Mouse (Mus musculus) cerebellum, adult (tissue): Measurements from ENCODE around the gene Ivl.

Source experiments
- ATAC-seq: cut with Nextera tagmentation; 2 replicates; pipeline ENCODE4 v1.9.2; 2017; ENCODE audit warnings: mild to moderate bottlenecking, moderate library complexity, mixed read lengths; ENCODE audit not compliant: insufficient number of reproducible peaks, low FRiP score, low TSS enrichment

The Ivl gene

DNA sequence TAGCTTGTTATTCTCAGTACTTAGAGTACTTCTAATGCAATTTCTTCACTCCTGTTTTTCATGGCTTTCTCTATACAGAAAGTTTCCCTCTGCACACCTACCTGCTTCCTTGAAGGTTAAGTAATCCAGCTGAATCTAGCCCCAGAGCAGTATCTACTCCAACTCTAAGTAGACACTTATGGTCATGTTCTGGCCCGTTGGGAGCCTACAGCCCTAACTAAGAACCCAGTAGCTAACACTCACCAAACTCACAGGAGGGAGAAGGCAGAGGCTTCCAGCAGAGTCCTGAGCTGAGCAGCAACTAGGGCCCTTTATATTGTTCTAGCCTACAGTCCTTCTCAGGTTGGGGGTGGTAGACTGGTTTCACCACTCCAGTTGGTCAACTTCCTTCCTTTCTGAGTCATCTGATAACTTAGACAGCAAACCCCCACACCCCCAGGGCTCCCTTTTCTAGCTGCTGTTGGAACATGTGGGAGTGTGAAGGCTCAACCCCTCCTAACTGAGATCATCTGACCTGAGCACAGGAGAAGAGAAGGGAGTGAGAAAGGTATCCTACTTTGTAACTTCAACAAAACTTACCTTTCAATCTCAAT is at the start of gene Ivl:
Gene Ivl (minus strand): TSS at position 287 of the 593 bp plus-strand sequence.
- ATAC-seq, result no peak

DNA sequence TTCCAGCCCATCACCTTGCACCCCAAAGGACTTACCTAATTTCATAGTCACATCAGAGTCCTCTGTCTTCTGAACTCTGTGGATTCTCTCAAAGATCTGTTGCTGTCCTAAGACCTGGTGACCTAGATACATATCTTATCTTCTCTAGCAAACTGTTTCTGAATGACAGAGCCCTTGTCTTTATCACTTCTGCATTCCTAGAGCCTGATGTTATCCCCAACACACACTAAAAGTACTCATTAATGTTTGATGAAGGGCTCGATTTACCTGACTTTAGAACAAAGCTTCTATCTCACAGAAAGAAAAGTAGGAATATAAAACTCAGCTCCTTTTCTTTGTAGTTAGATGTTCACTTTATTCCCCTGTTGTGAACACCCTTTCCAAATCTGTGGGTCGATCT is 48.0 kb upstream of the Ivl start, which contains the start of gene Lce6a:
Gene Lce6a (minus strand): TSS at position 101 of the 400 bp plus-strand sequence.
- ATAC-seq, result no peak

DNA sequence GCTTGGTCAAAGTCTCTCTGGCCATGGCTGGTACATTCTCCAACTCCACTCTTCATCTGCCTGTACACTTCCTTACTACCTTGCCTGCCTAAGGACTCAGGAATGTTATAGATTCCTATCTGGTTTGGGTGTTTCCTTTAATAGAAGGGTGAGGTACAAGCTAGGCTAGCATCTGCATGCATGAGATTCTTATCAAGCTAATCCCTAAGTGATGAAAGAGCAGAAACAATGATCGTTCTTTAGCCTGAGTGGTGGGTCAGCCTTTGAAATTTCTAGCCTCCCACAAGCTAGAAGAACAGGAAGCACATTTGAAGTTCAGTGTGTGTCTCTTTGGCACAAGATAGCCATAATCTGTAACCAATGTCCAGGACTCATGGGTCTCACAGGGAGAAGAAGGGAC is 36.3 kb upstream of the Ivl start:
- no peak for ATAC-seq

DNA sequence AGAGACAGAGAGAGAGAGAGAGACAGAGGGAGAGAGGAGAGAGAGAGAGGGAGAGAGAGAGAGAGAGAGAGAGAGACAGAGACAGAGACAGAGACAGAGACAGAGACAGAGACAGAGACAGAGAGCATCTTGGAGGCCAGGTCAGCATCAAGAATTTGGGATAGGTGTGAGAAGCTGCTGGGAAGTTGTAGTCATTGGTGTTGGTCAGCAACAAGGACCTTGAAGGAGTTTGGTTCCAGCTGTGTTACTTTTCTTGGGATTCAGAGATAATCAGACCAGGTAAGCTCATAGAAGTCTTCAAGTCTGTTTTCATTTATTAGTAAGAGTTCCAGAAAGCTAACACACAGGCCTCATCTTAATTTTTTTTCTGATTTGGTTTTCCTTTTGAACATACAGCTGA is 33.9 kb upstream of the Ivl start, which contains the start of gene 2210017I01Rik:
Gene 2210017I01Rik (minus strand): TSS at position 101 of the 400 bp plus-strand sequence.
- ATAC-seq, result no peak

DNA sequence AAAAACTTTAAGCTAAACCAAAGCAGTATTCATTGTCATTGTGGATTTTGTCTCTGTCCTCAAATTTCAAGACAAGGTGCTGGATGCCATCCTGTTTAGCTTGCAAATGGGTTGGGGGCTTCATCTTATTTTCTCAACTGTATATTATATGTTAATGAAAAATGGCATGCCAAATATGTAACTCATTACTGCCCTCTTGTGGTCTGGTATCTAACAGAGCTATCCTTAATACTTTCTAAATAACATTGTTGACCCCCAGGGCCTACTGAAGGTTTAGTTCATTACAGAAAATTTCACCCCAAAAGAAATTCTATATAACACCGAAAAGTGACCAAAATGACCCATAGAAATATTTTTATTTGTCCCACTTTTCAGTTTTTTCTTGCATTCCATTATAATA is 28.6 kb upstream of the Ivl start:
- no peak for ATAC-seq

DNA sequence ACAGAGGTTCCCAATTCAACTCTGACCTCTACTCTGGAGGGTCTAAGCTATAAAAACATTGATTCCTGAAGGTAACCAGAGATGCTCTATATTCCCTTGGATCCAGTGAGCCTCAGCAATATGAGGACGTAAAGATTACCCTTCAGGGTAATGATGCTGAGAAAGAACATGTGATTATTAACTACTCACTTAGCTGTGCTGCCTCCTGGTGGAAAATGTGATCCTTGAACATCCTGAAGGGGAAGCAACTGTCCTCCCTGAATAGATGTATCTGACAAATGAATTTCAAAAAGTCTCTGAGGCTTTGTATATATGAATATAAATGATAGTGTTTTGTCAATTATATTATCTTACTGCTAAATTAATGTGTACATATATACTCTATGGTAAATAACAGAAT is 26.9 kb upstream of the Ivl start:
- no peak for ATAC-seq

DNA sequence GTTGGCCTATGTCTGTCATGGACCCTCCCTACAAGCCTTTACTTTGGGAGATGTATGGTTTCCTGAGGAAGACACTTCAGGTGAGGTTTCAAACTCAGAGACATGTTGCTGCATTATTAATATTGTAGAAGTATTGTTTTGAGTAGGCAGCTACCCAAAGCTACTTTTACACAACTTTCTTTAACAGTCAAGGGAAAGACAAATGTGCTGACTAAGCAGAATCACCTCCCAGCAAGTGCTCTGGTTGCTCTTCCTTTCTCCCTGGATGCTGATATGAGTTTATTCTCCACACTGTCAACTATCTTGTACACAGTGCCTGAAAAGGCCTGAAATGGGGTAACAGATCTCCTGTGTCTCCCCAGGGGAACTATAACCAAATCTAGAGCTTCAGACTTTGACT is 26.4 kb upstream of the Ivl start:
- no peak for ATAC-seq

DNA sequence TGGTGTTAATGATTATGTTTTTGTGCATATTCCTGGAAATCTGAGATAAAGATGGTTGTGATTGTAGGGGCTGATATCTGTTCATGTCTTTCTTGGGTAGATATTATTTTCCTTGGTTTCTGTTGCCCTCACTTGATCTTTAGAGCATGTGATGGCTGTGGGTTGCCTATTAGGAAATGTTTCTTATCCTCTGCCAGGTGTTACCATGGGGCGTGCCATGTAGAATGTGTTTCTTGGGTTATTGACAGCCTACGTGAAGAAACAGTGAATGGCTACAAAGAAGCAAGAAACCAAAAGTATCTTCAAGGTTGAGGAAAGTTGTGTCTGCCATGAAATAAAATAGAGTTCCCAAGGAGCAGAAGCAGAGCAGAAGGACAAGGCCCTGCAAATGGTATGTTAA is 24.9 kb upstream of the Ivl start:
- ATAC-seq, result no peak

DNA sequence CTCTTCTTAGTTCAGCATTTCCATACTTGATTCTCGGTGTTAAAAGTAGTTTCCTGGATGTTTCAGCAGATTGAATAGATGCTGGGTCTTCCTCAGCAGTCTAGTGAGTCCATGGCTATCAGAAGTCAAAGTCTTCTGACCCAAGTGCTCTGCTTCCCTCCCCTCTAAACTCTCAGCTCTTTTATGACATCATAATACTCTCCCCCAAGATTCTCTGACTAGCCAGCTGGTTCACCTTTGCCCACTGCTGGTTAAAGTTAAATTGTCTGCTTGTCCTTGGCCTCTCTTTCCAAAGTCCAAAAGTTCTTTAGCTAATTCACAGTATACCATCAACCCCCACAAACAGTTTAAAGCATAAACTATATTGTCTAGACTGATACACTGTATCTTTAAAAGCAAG is 15.3 kb upstream of the Ivl start, which contains the start of gene Smcp:
Gene Smcp (minus strand): TSS at position 140 of the 400 bp plus-strand sequence.
- no peak for ATAC-seq

DNA sequence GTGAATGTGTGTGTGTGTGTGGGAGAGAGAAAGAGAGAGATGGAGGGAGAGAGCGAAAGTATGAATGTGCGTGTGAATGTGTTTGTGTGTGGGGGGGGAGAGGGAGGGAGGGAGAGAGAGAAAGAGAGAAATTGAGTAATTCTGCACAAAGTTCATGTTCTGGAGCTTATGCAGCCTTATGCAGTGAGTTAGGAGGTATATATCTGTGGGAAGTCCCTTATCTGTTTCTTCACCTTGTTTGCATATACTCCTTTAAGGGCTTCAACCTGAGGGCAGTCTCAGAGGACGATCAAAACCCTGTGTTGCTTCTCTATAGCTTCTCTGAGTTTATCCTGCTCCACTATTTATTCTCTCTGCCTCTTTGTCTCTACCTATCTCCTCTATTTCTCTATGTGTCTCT is 13.7 kb upstream of the Ivl start:
- no peak for ATAC-seq

DNA sequence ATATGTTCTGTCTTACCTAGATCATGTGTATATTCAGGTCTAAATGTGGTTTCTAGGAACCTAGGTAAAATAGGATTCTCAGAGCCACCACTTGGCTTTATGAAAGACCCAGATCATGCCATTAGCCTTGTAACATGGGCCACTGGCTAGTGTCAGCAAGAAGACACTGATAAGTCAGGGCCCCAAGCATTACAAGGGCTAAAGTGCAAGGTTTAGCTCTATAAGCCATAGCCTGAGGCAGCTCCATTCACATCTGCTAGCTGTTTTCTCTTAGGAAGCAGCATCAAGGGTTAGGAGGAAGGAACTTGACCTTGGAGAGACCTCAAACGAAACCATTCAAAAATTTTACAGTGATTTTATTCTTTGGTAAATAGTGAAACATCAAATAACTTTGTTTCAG is 11.5 kb upstream of the Ivl start:
- ATAC-seq, result no peak

DNA sequence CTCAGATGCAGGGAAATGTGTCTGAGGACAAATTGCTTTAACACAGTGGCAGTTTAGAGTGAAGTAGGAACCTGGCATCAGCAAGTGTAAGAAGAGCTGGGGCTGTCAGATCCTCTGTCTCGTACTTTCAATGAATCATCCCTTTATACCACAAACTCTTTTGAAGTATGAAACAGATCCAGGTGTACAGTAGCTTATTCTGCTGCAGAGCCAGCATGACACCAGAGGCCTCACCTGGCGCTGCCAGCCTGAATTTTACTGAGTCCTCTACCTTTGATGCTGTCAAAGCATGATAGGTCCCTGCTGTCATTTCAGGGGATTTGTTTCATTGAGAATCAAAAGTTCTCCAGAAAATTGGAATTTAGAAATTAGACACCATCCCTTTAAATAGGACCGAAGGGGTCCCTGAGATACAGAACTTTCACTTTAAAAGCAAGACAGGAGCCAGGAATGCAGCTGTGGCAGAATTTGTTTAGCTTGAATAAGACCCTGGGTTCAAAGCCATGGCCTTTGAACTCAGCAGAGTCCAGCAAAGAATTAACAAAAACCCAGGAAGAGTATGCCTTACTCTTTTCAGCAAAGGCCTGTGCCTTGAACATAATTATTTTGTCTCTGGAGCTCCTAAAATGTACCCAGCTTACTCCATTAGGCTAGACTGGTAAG is 9.8 kb upstream of the Ivl start:
- ATAC-seq, result no peak

DNA sequence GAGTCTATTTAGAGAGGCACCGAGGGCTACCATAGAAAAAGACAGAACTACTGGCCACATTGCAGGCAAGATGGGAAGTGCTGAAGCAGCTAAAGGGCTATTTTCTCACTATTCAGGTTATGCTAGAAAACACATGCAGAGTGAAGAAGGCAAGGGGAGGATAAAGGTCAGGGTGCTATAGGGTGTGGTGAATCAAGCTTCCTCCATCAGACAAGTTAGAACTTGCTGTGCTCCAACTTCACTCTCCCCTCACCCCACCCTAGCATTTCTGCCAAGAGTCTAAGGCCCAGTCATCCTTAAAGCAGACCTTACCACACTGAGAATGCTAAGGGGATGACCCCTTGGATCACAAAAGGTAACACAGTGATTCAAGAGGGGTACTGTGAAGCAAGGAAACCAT is 6.0 kb upstream of the Ivl start:
- ATAC-seq, result no peak

DNA sequence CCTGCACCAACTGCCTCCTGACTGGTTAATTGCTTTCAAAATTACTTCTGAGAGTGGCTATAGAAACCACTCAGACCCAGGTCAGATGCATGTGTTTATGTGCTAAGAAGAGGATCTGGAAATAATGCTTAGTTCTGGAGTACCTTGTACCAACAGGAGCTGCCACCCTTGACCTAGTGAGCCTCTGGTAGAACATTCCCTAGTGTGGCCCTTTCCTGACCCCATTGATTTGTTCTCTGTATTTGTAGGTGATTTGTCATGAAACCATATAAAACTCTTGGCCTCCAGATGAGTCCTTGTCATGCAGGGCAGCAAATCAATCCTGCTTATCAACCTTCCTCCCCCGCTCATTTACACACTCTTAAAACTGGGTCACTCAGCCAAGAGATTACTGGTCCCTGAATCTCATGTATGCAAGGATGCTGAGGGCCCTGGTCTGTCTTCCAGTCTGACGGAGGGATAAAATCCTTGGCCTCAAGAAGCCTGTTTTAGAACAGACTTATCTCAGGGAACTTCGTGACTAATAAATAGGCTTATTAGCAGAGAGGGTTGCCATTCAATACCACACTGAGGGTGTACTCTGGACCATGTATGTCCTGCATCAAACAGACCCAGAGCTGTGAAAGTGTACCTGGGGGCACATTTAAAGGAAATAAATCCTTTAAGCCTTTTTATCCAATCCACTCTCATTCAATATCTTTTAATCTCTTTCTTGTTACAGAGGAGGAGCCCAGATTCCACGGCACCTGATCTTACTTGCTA is 5.3 kb upstream of the Ivl start:
- no peak for ATAC-seq

DNA sequence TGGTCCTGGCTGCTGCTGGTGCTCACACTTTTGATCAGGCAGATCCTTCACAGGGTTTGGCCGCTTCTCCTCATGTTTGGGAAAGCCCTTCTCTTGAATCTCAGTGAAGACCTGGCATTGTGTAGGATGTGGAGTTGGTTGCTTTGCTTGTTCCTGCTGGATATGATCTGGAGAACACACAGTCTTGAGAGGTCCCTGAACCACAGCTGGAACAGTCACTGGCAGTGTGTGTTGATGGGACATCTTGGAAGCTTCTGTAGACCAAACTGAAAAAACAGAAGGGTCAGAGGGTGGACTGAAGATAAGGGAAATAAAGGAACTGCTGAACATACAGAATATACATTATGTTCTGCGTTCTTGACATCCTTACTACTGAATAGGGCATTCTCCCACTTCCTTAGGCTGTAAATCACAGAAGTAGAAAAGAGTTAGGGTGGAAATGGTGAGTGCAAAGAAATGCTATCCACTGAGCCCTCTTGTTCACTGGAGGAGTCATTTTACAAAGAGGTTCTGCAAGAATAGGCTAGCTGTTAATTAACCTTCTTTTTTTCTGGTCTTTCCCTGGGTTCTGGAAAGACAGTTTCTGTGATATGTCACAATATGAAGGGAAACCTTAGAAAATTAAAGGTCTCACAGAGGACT is 900 bp downstream of the Ivl start:
- no peak for ATAC-seq

DNA sequence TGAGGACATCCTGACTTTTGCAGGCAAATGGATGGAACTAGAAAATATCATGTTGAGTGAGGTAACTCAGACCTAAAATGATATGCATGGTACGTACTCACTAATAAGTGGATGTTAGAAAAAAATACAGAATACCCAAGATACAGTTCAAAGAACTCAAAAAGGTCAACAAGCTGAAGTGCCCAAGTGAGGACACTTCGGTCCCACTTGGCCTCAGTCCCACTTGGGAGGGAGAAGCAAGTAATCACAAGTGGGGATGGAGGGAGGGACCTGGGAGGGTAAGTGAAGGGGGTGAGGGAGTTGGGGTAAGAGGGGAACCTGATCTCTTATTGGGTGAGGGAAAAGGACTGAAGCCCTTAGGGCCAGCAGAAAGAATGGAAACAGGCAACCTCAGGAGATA is 4.8 kb downstream of the Ivl start:
- no peak for ATAC-seq

DNA sequence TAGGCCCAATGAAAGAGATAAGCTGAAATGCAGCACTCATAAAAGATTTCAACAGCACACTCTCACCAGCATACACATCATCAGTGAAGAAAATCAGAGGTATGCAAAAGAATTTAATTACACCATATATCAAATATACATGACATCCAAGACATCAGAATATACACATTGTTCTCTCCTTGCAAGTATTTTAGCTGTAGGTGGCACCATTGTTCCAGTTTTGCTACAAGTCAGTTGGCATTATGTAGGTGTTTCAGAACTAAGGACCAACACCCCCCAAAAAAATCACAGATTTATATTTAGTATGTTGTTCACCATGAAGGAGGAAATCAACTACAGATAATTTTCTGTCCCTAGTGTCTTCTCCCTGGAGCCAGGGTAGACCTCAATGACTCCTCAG is 8.1 kb downstream of the Ivl start:
- ATAC-seq, result no peak

DNA sequence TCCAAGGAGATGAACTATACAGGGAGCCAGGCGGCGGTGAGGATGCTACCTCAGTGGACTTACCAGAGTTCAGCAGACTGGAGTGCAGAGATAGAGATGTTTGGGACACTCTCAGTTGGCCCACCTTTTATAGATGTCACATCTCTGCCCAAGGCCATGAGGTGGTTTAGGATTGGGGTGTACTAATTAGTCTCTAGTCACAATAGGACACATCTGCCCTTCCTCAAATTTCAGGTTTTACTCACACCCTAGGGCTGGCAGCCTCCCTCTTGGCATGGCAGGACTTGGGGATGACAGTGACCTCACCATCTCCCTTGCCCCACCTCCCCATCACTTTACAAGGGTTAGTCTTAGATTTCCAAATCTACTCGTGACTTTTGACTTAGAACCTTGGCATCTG is 39.1 kb downstream of the Ivl start, which contains the start of gene 2310046K23Rik:
Gene 2310046K23Rik (minus strand): TSS at position 101 of the 400 bp plus-strand sequence.
- ATAC-seq, result no peak
